Mouse (Mus musculus): ENCODE results near the gene Ppfia4. TPM values are rescaled to one million over a fixed set of nuclear protein-coding genes. Genes with fewer than 3 reads are reported as not detected.
"Not testable (repeated sequence)": the region's sequence is repeated elsewhere in the genome, so short reads cannot be mapped to it uniquely, and the experiment has no call there.

Ppfia4 gene
- polyA plus RNA-seq, 1 experiment from 2014 or later: 10.5 TPM

DNA sequence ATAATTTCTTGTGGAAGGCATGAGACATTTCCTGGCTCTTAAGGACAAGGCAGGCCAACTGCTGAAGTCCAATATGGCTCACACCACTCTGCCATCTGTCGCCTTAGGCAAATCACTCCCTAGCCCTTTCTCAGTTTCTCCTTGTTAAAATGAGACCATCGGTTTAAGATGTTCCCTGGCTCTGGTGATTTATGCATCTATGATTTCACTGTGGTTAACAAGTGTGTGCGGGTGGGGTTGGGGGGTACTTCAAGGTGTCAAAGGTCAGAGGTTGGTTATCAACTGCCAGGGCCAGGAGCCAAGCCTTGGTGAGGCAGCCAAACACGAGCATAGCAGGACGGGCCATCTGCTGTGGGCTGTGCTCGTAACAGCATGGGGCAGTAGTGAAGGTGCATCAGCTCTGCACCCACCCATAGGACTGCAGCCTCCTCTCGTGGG, 58.2 kb downstream of the Ppfia4 start:
- Histone ChIP-seq H3K36me3 (ENCODE audit: control insufficient read depth, insufficient read depth, low read length) (no peaks in the 10 kb centered on the region), H3K27me3 (ENCODE audit: control insufficient read depth, insufficient read depth, low read length) (no peaks in the 10 kb centered on the region), H3K9me3 (ENCODE audit: control insufficient read depth, low read length) (no peaks in the 10 kb centered on the region), H3K27ac (replicated peaks in 1 of 2; ENCODE audit: control insufficient read depth in 1 of 2, insufficient read depth in 1 of 2, low read depth in 2 of 2, low read length in 2 of 2) (no peak overlapping the region), H3K4me2 (ENCODE audit: low read length) (no peak overlapping the region), H3K4me1 (ENCODE audit: control insufficient read depth in 2 of 2, insufficient read depth in 2 of 2, low read length in 2 of 2) (peaks cover 12 to 17% of the 10 kb centered on the region in 2 experiments), H3K4me3 (ENCODE audit: control insufficient read depth in 1 of 2, insufficient read depth in 1 of 2, low read depth in 1 of 2, low read length in 2 of 2) (no peak overlapping the region), H3K9ac (ENCODE audit: low read length) (no peak overlapping the region)
- WGBS: 85% methylated on average over 7 of the region's 7 CpGs
- no peak for ATAC-seq (ENCODE audit: insufficient number of reproducible peaks, insufficient read depth, low FRiP score, low read depth)

- Histone ChIP-seq H3K4me3 (ENCODE audit: control insufficient read depth in 1 of 2, insufficient read depth in 1 of 2, low read depth in 1 of 2, low read length in 2 of 2) (no peak overlapping the region), H3K36me3 (ENCODE audit: control insufficient read depth, insufficient read depth, low read length) (no peaks in the 10 kb centered on the region), H3K4me2 (ENCODE audit: low read length) (no peak overlapping the region), H3K9me3 (ENCODE audit: control insufficient read depth, low read length) (no peaks in the 10 kb centered on the region), H3K27me3 (ENCODE audit: control insufficient read depth, insufficient read depth, low read length) (no peaks in the 10 kb centered on the region), H3K9ac (ENCODE audit: low read length) (no peak overlapping the region), H3K4me1 (ENCODE audit: control insufficient read depth in 2 of 2, insufficient read depth in 2 of 2, low read length in 2 of 2) (peaks cover 12 to 17% of the 10 kb centered on the region in 2 experiments), H3K27ac (replicated peaks in 1 of 2; ENCODE audit: control insufficient read depth in 1 of 2, insufficient read depth in 1 of 2, low read depth in 2 of 2, low read length in 2 of 2) (no peak overlapping the region)
- ATAC-seq (ENCODE audit: insufficient number of reproducible peaks, insufficient read depth, low FRiP score, low read depth): no peak
- 58% methylated on average over 9 of the region's 9 CpGs for WGBS
These were observed 59.0 kb downstream of the Ppfia4 start for GRCm38 (mm10) chr1:134273493-134274395.

DNA sequence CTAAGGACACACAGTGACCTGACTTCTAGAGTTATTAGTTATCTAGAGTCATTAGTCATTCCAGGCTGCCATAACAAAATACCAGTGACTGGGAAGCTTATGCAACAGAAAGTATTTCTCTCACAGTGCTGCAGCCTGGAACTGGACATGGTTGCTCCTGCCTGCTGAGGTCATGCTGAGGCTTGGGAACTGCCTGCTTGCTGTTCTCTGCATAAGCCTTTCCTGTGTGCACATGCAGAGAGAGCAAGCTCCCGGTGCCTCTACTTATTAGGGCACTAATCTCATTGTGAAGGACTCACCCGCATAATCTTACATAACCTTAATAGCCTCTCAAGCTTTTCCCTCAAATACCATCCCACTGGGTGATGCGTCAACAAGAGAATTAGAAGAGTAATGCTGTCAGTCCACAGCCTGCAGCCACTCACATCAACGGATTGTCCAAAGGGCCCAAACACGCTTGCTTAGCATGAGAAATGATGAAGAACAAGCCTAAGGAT, 59.9 kb downstream of the Ppfia4 start:
- ATAC-seq (ENCODE audit: insufficient number of reproducible peaks, insufficient read depth, low FRiP score, low read depth): no peak
- WGBS: 62% methylated on average over 5 of the region's 5 CpGs
- H3K4me3 ChIP-seq (ENCODE audit: control insufficient read depth in 1 of 2, insufficient read depth in 1 of 2, low read depth in 1 of 2, low read length in 2 of 2): no peak overlapping the region
- no peak overlapping the region for H3K4me2 ChIP-seq (ENCODE audit: low read length)
- H3K27me3 ChIP-seq (ENCODE audit: control insufficient read depth, insufficient read depth, low read length): no peaks in the 10 kb centered on the region
- no peak overlapping the region for H3K27ac ChIP-seq (replicated peaks in 1 of 2; ENCODE audit: control insufficient read depth in 1 of 2, insufficient read depth in 1 of 2, low read depth in 2 of 2, low read length in 2 of 2)
- no peak overlapping the region for H3K9ac ChIP-seq (ENCODE audit: low read length)
- H3K36me3 ChIP-seq (ENCODE audit: control insufficient read depth, insufficient read depth, low read length): no peaks in the 10 kb centered on the region
- H3K4me1 ChIP-seq (ENCODE audit: control insufficient read depth in 2 of 2, insufficient read depth in 2 of 2, low read length in 2 of 2): peaks cover 12 to 17% of the 10 kb centered on the region in 2 experiments
- no peaks in the 10 kb centered on the region for H3K9me3 ChIP-seq (ENCODE audit: control insufficient read depth, low read length)

DNA sequence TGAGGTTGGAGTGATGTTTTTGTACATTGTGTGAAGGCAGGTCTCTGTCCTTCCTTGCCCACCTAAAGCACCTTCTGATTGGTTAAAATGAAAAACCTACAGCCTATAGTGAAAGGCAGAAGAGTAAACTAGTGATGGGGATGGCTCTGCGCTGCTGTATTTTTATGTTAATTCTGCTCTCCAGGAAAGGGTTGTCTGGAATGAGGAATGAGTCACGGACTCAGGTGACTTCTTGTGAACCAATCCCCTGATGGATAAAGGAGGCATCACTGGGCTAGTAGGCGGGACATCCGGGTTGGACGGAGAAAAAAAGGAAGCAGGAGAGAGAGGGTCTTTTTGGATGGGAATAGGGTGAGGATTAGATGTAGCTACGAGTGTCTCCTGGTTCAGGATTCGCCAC, 62.7 kb downstream of the Ppfia4 start:
- no peaks in the 10 kb centered on the region for H3K27me3 ChIP-seq (ENCODE audit: control insufficient read depth, insufficient read depth, low read length)
- H3K9me3 ChIP-seq (ENCODE audit: control insufficient read depth, low read length): no peaks in the 10 kb centered on the region
- no peak overlapping the region for H3K4me2 ChIP-seq (ENCODE audit: low read length)
- H3K9ac ChIP-seq (ENCODE audit: low read length): no peak overlapping the region
- H3K4me3 ChIP-seq (ENCODE audit: control insufficient read depth in 1 of 2, insufficient read depth in 1 of 2, low read depth in 1 of 2, low read length in 2 of 2): no peak overlapping the region
- no peak overlapping the region for H3K27ac ChIP-seq (replicated peaks in 1 of 2; ENCODE audit: control insufficient read depth in 1 of 2, insufficient read depth in 1 of 2, low read depth in 2 of 2, low read length in 2 of 2)
- 76% methylated on average over 7 of the region's 7 CpGs for WGBS
- H3K36me3 ChIP-seq (ENCODE audit: control insufficient read depth, insufficient read depth, low read length): no peaks in the 10 kb centered on the region
- no peaks in the 10 kb centered on the region for H3K4me1 ChIP-seq (ENCODE audit: control insufficient read depth in 2 of 2, insufficient read depth in 2 of 2, low read length in 2 of 2)
- no peak for ATAC-seq (ENCODE audit: insufficient number of reproducible peaks, insufficient read depth, low FRiP score, low read depth)

GRCm38 (mm10) chr1:134265797-134266196, 66.9 kb downstream of the Ppfia4 start:
- Histone ChIP-seq H3K27ac (replicated peaks in 1 of 2; ENCODE audit: control insufficient read depth in 1 of 2, insufficient read depth in 1 of 2, low read depth in 2 of 2, low read length in 2 of 2) (no peak overlapping the region), H3K4me1 (ENCODE audit: control insufficient read depth in 2 of 2, insufficient read depth in 2 of 2, low read length in 2 of 2) (no peaks in the 10 kb centered on the region), H3K4me3 (ENCODE audit: control insufficient read depth in 1 of 2, insufficient read depth in 1 of 2, low read depth in 1 of 2, low read length in 2 of 2) (no peak overlapping the region), H3K27me3 (ENCODE audit: control insufficient read depth, insufficient read depth, low read length) (no peaks in the 10 kb centered on the region), H3K9me3 (ENCODE audit: control insufficient read depth, low read length) (peaks cover 3% of the 10 kb centered on the region; the same call in 1 of the 2 replicates), H3K36me3 (ENCODE audit: control insufficient read depth, insufficient read depth, low read length) (no peaks in the 10 kb centered on the region), H3K4me2 (ENCODE audit: low read length) (no peak overlapping the region), H3K9ac (ENCODE audit: low read length) (no peak overlapping the region)
- 56% methylated on average over 2 of the region's 2 CpGs for WGBS
- no peak for ATAC-seq (ENCODE audit: insufficient number of reproducible peaks, insufficient read depth, low FRiP score, low read depth)

GRCm38 (mm10) chr1:134264341-134264740, 68.4 kb downstream of the Ppfia4 start:
- Histone ChIP-seq H3K4me3 (ENCODE audit: control insufficient read depth in 1 of 2, insufficient read depth in 1 of 2, low read depth in 1 of 2, low read length in 2 of 2) (no peak overlapping the region), H3K9me3 (ENCODE audit: control insufficient read depth, low read length) (peaks cover 4% of the 10 kb centered on the region; the same call in 1 of the 2 replicates), H3K9ac (ENCODE audit: low read length) (no peak overlapping the region), H3K36me3 (ENCODE audit: control insufficient read depth, insufficient read depth, low read length) (no peaks in the 10 kb centered on the region), H3K27ac (replicated peaks in 1 of 2; ENCODE audit: control insufficient read depth in 1 of 2, insufficient read depth in 1 of 2, low read depth in 2 of 2, low read length in 2 of 2) (no peak overlapping the region), H3K4me1 (ENCODE audit: control insufficient read depth in 2 of 2, insufficient read depth in 2 of 2, low read length in 2 of 2) (no peaks in the 10 kb centered on the region), H3K27me3 (ENCODE audit: control insufficient read depth, insufficient read depth, low read length) (no peaks in the 10 kb centered on the region), H3K4me2 (ENCODE audit: low read length) (no peak overlapping the region)
- 80% methylated on average over 6 of the region's 6 CpGs for WGBS
- no peak for ATAC-seq (ENCODE audit: insufficient number of reproducible peaks, insufficient read depth, low FRiP score, low read depth)

- not testable (repeated sequence) for H3K9ac ChIP-seq (ENCODE audit: low read length); H3K4me1 ChIP-seq (ENCODE audit: control insufficient read depth in 2 of 2, insufficient read depth in 2 of 2, low read length in 2 of 2); H3K36me3 ChIP-seq (ENCODE audit: control insufficient read depth, insufficient read depth, low read length); H3K9me3 ChIP-seq (ENCODE audit: control insufficient read depth, low read length); H3K4me2 ChIP-seq (ENCODE audit: low read length); H3K4me3 ChIP-seq (ENCODE audit: control insufficient read depth in 1 of 2, insufficient read depth in 1 of 2, low read depth in 1 of 2, low read length in 2 of 2); ATAC-seq (ENCODE audit: insufficient number of reproducible peaks, insufficient read depth, low FRiP score, low read depth); H3K27ac ChIP-seq (replicated peaks in 1 of 2; ENCODE audit: control insufficient read depth in 1 of 2, insufficient read depth in 1 of 2, low read depth in 2 of 2, low read length in 2 of 2); H3K27me3 ChIP-seq (ENCODE audit: control insufficient read depth, insufficient read depth, low read length)
- 33% methylated on average over 1 of the region's 1 CpGs for WGBS
These were observed 83.0 kb downstream of the Ppfia4 start for GRCm38 (mm10) chr1:134249681-134250080.

Measured in heart, embryonic 14.5 days (tissue).